Mouse (Mus musculus) lung, postnatal 10 days (tissue): ENCODE results near the gene Ranbp9.
"Not testable (repeated sequence)": the region's sequence is repeated elsewhere in the genome, so short reads cannot be mapped to it uniquely, and the experiment has no call there.

Experiments
- DNase-seq: peaks from one replicate; pipeline ENCODE4 v3.0.0; 2021

Ranbp9 gene

GRCm38 (mm10) chr13:43495645-43496044, 14.6 kb upstream of the Ranbp9 start:
- no peak for DNase-seq

DNA sequence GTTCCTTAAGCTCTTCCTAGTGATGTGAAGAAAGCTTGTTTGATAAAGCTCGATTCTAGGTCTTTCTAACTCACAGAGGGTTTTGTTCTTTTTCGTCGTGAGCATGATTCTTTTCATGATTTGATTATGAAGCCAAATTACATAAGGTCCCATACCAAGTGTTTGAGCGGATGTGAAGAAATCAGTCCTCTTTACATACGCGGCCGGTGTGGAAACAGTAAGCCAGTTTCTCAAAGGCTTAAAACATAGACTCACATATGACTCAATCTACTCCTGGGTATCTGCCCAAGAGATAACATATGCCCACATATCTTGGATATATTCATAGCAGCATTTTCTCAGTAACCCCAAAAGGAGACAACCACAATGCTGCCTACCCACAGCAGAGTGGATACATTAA, 12.6 kb upstream of the Ranbp9 start:
- no peak for DNase-seq

GRCm38 (mm10) chr13:43493058-43493481, 12.0 kb upstream of the Ranbp9 start:
- peak; percentile 40 for DNase-seq

DNA sequence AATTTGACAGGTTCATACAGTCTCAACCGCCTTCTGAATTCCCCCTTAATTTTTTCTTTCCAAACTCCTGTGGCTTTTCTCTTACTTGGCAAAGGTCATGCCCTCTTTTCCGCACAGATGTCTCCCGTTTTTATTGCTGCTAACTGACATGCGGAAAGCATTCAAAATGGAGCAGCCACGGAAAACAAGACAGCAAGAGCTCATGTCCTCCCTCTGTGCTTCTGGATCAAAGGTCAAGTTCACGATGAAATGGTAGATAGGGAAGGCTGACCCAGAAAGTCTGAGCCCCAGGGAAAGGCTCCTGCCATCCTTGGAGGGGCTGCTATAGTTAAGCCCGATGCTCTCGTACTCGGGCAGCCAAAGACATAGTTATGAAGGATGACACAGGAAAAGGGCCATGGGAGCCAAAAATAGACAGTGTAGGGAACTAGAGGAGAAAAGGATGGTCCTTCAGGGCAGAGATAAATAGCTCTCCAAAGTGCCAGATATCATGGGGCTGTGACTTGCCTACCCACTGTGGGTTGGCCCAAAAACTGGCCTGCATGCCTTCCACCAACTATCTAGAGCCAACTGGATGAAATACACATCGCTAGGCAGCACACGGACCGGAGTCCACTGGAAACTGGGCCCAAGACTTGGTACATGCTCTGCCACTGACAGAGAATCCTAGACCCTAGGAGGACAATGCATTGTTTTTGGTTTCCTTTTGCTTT, 5.6 kb upstream of the Ranbp9 start:
- DNase-seq: no peak

- DNase-seq: no peak
Observed at GRCm38 (mm10) chr13:43485278-43485976, 4.3 kb upstream of the Ranbp9 start.

DNA sequence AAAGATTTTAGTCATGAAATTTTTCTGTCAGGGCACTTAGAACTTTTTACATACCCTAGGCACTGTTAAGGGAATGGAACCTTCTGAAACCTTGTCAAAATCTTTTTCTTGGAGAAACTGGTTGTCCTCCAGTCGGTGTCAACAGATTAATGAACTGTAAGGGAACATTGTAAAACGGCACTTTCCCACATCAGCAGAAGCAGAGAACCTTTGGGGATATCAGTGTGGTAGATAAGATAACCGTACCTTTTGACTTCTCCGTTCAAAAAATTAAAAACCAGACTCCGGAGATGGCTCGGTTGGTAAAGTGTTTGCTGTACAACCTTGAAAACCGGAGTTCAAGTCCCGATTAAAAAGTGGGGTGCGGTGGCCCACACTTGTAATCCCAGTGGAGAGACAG, 1.7 kb upstream of the Ranbp9 start:
- DNase-seq: no peak

DNA sequence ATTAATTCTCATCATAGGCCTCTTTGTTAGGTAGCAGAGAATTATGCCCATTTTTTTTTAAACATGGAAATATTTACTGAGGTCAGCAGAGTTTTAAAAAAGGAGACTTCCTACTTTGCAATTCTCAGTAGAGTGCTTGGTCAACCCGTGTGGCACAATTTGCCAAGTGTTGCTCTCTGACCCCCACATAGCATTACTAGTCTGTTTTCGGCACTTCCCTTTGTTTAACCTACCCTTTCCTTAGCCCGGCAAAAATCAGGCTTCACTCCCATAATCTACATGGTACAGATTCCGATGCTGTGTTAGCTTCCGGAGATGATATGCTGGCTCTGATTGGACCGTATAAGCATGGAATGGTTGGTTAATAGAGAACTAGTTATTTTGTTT, 770 bp upstream of the Ranbp9 start:
- no peak for DNase-seq

GRCm38 (mm10) chr13:43480595-43480956, 506 bp downstream of the Ranbp9 start:
- no peak for DNase-seq

DNA sequence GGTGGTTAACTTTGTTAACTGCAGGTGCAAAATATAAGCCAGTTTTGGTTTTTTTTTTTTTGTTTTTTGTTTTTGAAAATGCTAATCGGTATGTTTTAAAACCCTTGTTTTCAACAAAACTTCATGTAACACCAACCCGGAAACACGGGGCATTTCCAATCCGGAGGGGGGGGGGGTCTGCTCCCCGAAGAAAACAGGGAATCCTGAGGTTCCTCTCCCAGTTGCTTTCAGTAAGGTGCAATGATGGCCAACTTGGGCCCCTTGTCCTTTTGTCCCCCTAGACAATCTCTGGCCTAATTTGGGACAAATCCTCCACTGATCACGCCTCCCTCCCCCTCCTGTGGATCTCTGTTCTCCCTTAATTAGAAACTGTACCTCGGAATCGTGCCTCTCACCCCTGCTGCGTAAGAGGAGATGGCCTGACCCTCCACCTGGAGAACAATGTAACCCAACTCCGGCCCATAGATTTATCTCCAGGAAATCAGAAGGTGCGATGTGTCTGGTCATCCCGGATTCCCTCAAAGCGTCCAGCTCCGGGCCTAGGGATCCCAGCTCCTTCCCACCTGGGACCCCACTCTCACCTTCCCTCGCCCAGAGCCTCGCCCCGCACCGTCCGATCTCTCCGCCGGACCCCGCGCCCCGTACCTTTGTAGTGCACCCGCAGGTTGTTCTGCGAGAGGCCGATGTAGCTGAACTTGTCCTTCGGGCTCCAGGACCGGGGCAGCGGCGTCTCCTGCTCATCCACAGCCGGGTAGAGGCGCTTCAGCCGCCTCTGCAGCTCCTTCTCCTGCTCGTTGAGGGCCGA, 1.1 kb downstream of the Ranbp9 start:
- peak; percentile 43 for DNase-seq

- no peak for DNase-seq
Observed at GRCm38 (mm10) chr13:43479024-43479705, 1.9 kb downstream of the Ranbp9 start.

GRCm38 (mm10) chr13:43478586-43478985, 2.5 kb downstream of the Ranbp9 start:
- peak; percentile 30 for DNase-seq

DNA sequence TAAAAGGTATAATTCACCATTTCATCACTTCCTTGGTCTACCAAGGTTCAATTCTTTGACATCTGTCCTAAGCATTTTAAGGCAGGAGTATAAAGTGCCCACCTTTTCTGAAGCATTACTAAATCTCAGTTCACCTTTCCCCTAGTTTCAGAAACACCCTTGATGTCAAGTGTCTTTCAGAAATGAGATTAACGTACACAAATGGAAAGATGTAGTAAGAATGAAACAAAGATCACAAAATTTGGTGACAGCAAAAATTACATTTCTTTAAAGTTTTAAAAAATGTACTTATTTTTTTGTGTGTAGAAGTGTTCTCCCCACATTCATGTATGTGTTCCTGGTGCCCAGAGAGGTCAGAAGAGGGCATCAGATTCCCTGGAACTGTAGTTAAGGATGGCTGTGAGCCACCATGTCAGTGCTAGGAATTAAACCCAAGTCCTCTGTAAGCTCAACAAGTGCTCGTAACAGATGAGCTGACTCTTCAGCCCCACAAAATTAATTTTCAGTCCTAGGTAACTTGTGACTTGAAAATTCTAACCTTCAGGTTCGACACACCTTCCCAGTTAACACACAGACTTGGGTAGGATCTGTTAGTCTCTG, 3.9 kb downstream of the Ranbp9 start:
- no peak for DNase-seq

- no peak for DNase-seq
Observed at GRCm38 (mm10) chr13:43476226-43476625, 4.9 kb downstream of the Ranbp9 start.

- no peak for DNase-seq
Observed at GRCm38 (mm10) chr13:43474722-43475121, 6.4 kb downstream of the Ranbp9 start.

DNA sequence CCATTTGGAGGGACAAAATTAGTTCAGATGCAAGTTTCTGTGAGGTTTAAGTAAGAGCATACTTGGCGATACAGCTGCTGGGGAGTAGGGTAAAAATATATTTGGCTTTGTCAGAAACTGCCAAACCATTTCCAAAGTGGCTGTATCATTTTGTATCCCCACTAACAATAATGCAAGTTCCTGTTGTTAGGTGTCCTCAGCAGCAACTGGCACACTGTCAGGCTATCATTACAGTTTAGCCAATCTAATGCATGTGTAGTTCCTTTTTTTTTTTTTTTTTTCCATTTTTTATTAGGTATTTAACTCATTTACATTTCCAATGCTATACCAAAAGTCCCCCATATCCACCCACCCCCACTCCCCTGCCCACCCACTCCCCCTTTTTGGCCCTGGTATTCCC, 9.2 kb downstream of the Ranbp9 start:
- not testable (repeated sequence) for DNase-seq

DNA sequence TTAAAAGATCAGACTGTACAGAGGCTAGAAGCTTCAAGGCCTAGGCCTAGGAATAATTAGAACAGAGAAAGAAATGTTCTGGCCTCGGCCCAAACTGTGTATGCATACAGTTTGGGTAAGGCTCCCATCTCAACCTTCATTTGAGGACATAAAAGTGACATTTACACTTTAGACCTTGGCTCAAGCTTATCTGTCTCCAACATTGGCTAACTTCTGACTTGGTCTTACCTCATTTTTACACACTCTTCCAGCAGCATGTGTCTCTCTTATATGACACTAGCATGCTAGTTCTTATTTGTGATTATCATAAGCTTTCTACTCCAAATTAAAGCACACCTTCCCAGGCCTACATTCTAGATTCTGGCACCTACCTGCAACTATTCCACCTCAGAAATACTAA, 11.5 kb downstream of the Ranbp9 start:
- no peak for DNase-seq

DNA sequence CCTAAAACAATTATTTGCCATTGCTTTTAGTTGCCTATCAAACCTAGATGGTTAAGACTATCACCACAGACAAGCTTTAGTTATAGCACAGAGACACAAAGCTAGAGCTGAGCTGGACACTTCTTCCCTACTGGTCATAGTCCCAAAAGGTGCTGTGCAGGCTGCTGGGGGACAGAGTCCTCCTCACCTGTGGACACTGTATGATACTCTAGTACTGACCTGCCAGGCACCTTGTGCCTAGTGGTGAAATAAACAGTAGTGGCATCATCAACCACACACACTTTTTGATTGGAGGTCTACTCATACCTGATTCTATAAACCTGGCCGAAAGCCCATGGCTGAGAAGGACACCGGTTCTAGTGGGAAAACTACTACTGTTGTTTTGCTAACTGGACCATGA, 16.5 kb downstream of the Ranbp9 start:
- no peak for DNase-seq

DNA sequence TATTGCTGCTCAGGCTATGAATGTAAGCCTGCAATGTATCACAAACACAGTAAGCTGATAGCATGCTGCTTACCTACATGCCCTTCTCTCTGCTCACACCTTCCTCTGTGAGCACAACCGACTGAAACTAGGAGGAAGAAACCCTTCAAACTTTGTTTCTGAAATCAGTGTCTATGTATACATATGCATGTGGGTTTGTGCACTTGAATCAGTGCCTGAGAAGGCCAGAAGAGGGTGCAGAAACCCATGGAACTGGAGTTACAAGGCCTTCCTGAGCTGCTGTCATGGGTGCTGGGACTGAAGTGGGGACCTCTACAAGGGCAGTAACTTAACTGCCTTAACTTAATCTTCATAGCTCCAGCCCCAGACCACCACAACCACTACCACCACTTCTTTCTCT, 23.9 kb downstream of the Ranbp9 start:
- DNase-seq: no peak

DNA sequence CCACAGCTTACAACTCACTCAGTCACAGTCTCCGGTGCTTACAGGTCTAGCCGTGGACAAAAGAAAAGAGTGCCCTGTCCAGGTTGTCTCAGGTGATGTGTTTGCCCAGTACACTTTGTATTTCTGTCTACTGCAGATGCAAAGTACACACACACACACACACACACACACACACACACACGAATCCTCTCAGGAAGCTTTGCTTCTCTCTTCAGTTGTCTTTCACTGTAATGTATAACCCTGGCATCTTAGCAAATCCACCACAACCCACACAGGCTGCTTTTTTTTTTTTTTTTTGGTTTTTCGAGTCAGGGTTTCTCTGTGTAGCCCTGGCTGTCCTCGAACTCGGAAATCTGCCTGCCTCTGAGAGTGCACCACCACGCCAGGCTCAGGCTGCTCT, 26.7 kb downstream of the Ranbp9 start:
- DNase-seq: no peak

GRCm38 (mm10) chr13:43452843-43453605, 28.1 kb downstream of the Ranbp9 start:
- DNase-seq: no peak

GRCm38 (mm10) chr13:43452177-43452576, 28.9 kb downstream of the Ranbp9 start:
- DNase-seq: no peak

DNA sequence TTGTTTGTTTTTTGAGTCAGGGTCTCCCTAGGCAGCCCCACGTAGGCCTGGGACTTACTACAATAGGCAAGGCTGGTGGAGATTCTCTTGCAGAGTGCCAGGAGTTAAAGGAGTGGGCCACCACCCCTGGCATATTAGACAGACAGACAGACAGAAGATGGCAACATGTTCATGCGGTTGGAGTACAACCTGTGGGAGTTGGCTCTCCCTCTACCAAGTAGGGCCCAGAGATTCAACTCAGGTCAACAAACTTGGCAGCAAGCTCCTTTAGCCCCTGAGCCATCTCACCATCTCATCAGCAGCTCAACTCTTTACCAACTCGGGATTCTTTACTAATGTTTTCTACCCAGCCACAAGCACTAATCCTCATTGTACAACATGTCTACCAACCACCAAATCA, 30.4 kb downstream of the Ranbp9 start:
- DNase-seq: no peak
